Mouse (Mus musculus) stomach, embryonic 14.5 days (tissue): Measurements from ENCODE around the gene Nt5m. TPM values are rescaled to one million over a fixed set of nuclear protein-coding genes. Genes with fewer than 3 reads are reported as not detected.
A peak's percentile ranks its signal among the peaks of the same experiment; 100 is the strongest.

ENCODE experiments used
- ATAC-seq: fragments of 200-750 bp; cut with Nextera tagmentation; 2 replicates; pipeline ENCODE4 v1.8.0; 2017; ENCODE audit warnings: low read depth, moderate TSS enrichment; ENCODE audit not compliant: insufficient number of reproducible peaks, insufficient read depth, low FRiP score
- H3K27ac ChIP-seq: fragments of 300-500 bp; sonication (generic); 2 replicates; pipeline ENCODE4 v1.5.1; 2014; ENCODE audit warnings: mild to moderate bottlenecking, low read length, moderate library complexity, mixed read lengths
- H3K27me3 ChIP-seq: fragments of 300-500 bp; sonication (generic); 2 replicates; pipeline ENCODE4 v1.6.1; 2014; ENCODE audit warnings: low read length, control low read depth, mixed read lengths; ENCODE audit not compliant: control insufficient read depth, insufficient read depth
- H3K36me3 ChIP-seq: fragments of 300-500 bp; sonication (generic); 2 replicates; pipeline ENCODE4 v1.6.1; 2014; ENCODE audit warnings: mild to moderate bottlenecking, control low read depth, low read length, moderate library complexity, mixed read lengths; ENCODE audit not compliant: control insufficient read depth, insufficient read depth
- H3K4me1 ChIP-seq: fragments of 300-500 bp; sonication (generic); 2 replicates; pipeline ENCODE4 v1.6.1; 2014; ENCODE audit warnings: low read length, control low read depth, mixed read lengths; ENCODE audit not compliant: control insufficient read depth, insufficient read depth
- H3K4me2 ChIP-seq: fragments of 300-500 bp; sonication (generic); replicated peaks from 2 replicates; pipeline ENCODE4 v1.6.1; 2014; ENCODE audit warnings: low read depth, low read length, control low read depth
- H3K4me3 ChIP-seq: fragments of 300-500 bp; sonication (generic); 2 replicates; pipeline ENCODE4 v1.5.1; 2014; ENCODE audit warnings: low read depth, low read length, control low read depth
- H3K9ac ChIP-seq: fragments of 300-500 bp; sonication (generic); replicated peaks from 2 replicates; pipeline ENCODE4 v1.6.1; 2014; ENCODE audit warnings: low read depth, mild to moderate bottlenecking, control low read depth, low read length, moderate library complexity, mixed read lengths
- H3K9me3 ChIP-seq: fragments of 300-500 bp; sonication (generic); 2 replicates; pipeline ENCODE4 v1.6.1; 2016; ENCODE audit warnings: low read depth, low read length, control low read depth; ENCODE audit not compliant: control insufficient read depth
- WGBS: fragments of 180-500 bp; shearing (Covaris S2); extraction: QIAGEN DNeasy Blood & Tissue Kit; methylation state at CpG from one replicate; pipeline ENCODE4 v1.1.7; 2014; 5-methylcytosine and 5-hydroxymethylcytosine counted together
- polyA plus RNA-seq: library from polyadenylated mRNA; unstranded; fragments of >200 nt; fragmentation: Nextera tagmentation; extraction: Ambion mirVana; gene quantifications from 2 replicates; pipeline ENCODE4 v1.2.1, GENCODE M21; 2014

Nt5m gene
- 31.6 and 36.6 TPM in 2 replicates for polyA plus RNA-seq

DNA sequence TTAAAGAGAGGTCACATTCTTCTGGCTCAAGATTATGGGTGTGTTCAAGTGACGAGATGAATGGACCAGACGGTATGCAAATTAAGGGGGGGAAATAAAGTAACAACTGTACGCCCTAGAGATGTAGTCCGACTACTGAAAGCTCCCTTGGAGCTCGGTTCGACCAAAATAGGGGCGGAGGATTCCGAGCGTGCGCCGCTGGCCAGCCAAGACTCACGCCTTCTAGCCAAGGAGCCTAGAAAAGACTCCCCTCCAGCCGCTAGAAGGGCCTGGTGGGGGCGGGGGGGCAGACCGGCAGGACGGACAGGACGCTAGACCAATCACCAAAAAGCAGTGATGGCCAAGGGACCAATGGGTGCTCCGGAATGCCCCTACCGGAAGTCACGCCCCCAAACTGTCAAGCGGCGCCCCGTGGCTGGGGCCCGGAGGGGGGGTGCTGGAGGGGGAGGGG lies at the start of gene Nt5m:
TSS of gene Nt5m (plus strand) at position 440 of the 451 bp plus-strand sequence.
- ATAC-seq = peak; percentile 96
- Histone ChIP-seq H3K9me3 (no peaks in the 10 kb centered on the region), H3K4me2 (peak within 1 kb of the TSS; percentile 62), H3K9ac (peak within 1 kb of the TSS; percentile 92), H3K27ac (peak within 1 kb of the TSS; percentile 98), H3K4me1 (peaks cover 14% of the 10 kb centered on the region), H3K27me3 (no peaks in the 10 kb centered on the region), H3K4me3 (peak within 1 kb of the TSS; percentile 97), H3K36me3 (peaks cover 20% of the 10 kb centered on the region)
- WGBS = under 1% methylated on average over 24 of the region's 24 CpGs

DNA sequence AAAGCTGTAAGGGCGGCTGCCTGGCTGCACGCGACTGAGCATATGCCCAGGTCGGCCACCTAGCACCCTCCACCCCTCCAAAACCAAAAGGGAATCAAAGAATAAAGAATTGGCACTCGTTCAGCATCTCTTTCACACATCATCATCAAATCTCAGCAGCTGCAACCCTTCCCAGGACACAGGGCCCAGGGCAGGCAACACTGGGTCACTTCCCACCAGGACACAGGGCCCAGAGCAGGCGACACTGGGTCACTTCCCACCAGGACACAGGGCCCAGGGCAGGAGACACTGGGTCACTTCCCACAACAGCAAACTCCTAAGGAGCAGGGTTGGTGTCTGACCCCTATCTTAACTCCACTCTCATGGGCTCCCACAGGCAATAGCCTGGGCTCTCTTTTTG lies 45.9 kb upstream of the Nt5m start:
- H3K4me1 ChIP-seq = no peaks in the 10 kb centered on the region
- H3K9me3 ChIP-seq = no peaks in the 10 kb centered on the region
- WGBS = 88% methylated on average over 6 of the region's 6 CpGs
- H3K4me2 ChIP-seq = no peak overlapping the region
- H3K9ac ChIP-seq = no peak overlapping the region
- H3K4me3 ChIP-seq = no peak overlapping the region
- no peak for ATAC-seq
- H3K36me3 ChIP-seq = peaks cover 53% of the 10 kb centered on the region
- H3K27ac ChIP-seq = no peak overlapping the region
- no peaks in the 10 kb centered on the region for H3K27me3 ChIP-seq

DNA sequence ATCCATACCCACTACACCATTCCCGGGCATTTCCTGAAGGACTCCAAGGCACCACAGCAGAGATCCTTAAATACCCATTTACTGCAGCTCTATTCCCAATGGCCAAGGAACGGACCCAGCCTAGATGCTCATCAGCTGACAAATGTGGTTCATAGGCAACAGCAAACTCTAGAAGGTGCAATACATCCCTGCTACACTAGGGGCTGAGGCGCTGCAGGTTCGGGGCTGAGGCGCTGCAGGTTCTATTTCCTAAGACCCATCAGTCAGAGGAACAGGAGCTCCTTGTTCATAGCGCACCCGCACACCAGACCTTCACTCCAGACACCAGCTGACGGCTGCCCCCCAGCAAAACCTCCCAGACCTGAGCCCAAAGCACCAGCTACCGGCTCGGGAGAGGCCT lies 38.8 kb upstream of the Nt5m start:
- peaks cover 76% of the 10 kb centered on the region for H3K36me3 ChIP-seq
- H3K4me3 ChIP-seq = no peak overlapping the region
- H3K4me2 ChIP-seq = no peak overlapping the region
- no peak overlapping the region for H3K9ac ChIP-seq
- 89% methylated on average over 10 of the region's 10 CpGs for WGBS
- ATAC-seq = no peak
- H3K27ac ChIP-seq = no peak overlapping the region
- H3K27me3 ChIP-seq = no peaks in the 10 kb centered on the region
- no peaks in the 10 kb centered on the region for H3K9me3 ChIP-seq
- H3K4me1 ChIP-seq = no peaks in the 10 kb centered on the region

DNA sequence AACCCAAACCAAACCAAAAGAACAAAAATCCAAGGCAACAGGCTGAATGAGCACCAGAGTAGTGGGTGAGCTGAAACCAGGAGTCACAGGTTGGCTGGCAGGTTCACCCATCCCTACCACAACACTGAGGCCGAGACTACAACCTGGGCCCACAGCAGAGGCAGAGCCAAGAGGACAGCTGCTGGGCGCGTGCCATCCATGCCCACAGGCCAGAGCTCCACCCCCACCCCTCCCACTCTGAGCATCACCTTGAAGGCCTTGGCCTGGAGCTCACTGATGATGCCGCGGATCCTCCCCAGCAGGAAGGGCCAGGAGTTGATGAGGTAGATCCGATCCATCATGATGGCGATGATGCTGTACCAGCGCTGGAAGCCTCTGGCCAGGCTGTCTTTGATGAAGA lies 37.4 kb upstream of the Nt5m start:
- no peak overlapping the region for H3K4me3 ChIP-seq
- H3K9ac ChIP-seq = no peak overlapping the region
- H3K36me3 ChIP-seq = peaks cover 85% of the 10 kb centered on the region
- no peak overlapping the region for H3K4me2 ChIP-seq
- WGBS = 95% methylated on average over 8 of the region's 8 CpGs
- H3K9me3 ChIP-seq = no peaks in the 10 kb centered on the region
- no peak overlapping the region for H3K27ac ChIP-seq
- ATAC-seq = no peak
- H3K4me1 ChIP-seq = no peaks in the 10 kb centered on the region
- H3K27me3 ChIP-seq = no peaks in the 10 kb centered on the region

DNA sequence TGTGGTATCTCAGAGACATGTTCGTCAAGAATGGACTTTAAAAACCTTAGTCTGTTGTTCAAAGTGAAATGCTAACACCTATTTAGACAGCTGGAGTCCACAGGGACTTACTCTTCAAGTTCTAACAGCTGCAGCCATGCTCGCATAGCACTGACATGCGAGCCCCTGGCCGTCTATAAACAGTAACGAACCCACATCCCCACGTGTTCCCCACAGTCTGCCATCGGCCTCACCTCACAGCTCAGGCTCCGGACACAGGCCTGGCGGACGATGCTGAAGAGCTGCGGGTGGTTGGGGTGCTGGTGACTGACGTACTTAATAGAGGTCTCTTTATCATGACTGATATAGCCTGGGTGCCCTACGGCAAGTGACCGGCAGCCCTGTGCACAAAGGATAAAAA lies 35.7 kb upstream of the Nt5m start:
- H3K27ac ChIP-seq = no peak overlapping the region
- no peak for ATAC-seq
- H3K4me3 ChIP-seq = no peak overlapping the region
- no peaks in the 10 kb centered on the region for H3K27me3 ChIP-seq
- H3K9me3 ChIP-seq = no peaks in the 10 kb centered on the region
- WGBS = 89% methylated on average over 14 of the region's 14 CpGs
- no peak overlapping the region for H3K9ac ChIP-seq
- H3K36me3 ChIP-seq = peaks cover 80% of the 10 kb centered on the region
- peaks cover 2% of the 10 kb centered on the region for H3K4me1 ChIP-seq
- no peak overlapping the region for H3K4me2 ChIP-seq

DNA sequence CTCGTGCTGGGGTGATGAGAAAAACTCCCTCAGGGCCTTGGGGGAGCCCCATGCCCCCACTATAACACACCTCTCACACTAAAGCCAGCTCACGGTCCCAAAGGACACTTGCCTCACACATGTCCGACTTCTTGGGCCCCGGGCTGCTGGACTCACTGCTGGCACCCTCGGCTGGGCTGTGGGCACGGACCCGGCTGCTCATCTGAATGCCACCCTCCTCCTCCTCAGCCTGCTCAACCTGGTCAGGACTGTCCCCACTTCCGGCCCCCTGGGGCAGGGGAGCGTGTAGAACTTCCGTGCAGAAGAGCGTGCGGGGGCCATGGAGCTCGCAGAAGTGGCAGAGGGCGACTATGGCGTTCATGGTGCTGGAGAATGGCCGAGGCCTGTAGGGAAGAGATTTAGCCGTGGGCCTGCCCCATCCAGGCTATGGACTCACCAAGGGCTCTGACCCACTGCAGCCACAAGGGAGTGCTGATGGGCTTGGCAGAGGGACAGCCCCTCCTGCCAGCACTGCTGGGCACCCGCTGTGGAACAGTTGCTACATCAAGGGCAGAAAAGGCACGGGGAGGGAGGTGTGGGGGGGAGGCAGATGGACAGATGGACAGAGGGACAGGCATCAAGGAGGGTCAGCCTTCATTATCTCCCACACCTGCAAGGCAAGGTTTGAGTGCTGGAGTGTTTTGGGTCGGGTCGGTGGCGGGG lies 34.7 kb upstream of the Nt5m start:
- H3K27ac ChIP-seq = no peak overlapping the region
- H3K4me3 ChIP-seq = no peak overlapping the region
- H3K27me3 ChIP-seq = no peaks in the 10 kb centered on the region
- peaks cover 70% of the 10 kb centered on the region for H3K36me3 ChIP-seq
- peaks cover 6% of the 10 kb centered on the region for H3K4me1 ChIP-seq
- no peak for ATAC-seq
- no peak overlapping the region for H3K4me2 ChIP-seq
- WGBS = 92% methylated on average over 22 of the region's 22 CpGs
- H3K9me3 ChIP-seq = no peaks in the 10 kb centered on the region
- H3K9ac ChIP-seq = no peak overlapping the region

DNA sequence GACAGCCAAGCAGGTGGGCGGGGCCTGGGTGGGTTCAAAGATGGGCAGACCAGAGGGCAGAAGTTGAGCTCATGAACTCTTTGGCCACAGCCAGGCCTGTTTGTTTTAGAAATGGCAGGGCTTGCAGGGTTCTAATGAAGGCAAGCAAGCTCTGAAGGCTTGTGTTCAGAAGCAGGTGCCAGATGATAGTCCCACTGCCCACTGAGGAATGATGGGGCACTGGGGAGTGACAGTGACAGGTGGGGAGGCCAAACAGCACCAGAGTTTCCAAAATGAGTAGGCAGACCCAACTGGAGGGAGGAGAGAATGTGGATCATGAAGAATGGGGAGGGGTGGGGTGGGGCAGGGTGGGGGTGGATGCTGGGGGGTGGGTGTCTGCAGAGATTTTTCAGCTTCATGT lies 34.0 kb upstream of the Nt5m start:
- no peak for ATAC-seq
- H3K27me3 ChIP-seq = no peaks in the 10 kb centered on the region
- H3K9me3 ChIP-seq = no peaks in the 10 kb centered on the region
- no peak overlapping the region for H3K9ac ChIP-seq
- peaks cover 6% of the 10 kb centered on the region for H3K4me1 ChIP-seq
- H3K27ac ChIP-seq = no peak overlapping the region
- WGBS = 100% methylated on average over 1 of the region's 1 CpGs
- H3K4me2 ChIP-seq = no peak overlapping the region
- H3K36me3 ChIP-seq = peaks cover 64% of the 10 kb centered on the region
- H3K4me3 ChIP-seq = no peak overlapping the region

DNA sequence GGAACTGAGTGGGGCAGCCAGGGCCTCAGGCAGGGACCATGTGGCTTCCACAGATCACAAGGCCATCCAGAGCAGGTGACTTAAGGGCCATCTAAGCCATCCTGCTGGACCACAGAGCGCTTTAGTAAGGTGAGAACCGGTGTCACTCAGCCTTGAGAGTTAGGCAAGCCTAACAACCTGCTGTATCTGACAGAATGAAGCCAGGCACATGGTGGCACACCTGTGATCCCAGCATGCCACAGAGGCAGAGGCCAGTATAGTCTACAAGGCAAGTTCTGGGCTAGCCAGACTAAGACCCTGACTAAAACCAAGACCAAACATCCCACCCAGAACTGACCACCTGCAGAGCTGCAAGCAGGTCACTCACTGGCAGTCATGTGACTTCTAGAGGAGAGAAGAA lies 33.6 kb upstream of the Nt5m start:
- no peak overlapping the region for H3K27ac ChIP-seq
- no peak overlapping the region for H3K9ac ChIP-seq
- H3K9me3 ChIP-seq = no peaks in the 10 kb centered on the region
- H3K4me3 ChIP-seq = no peak overlapping the region
- peaks cover 7% of the 10 kb centered on the region for H3K4me1 ChIP-seq
- H3K36me3 ChIP-seq = peaks cover 60% of the 10 kb centered on the region
- no peak overlapping the region for H3K4me2 ChIP-seq
- no peaks in the 10 kb centered on the region for H3K27me3 ChIP-seq
- 81% methylated on average over 2 of the region's 2 CpGs for WGBS
- no peak for ATAC-seq
